Mouse (Mus musculus): ENCODE results near the gene Gm28374. TPM values are rescaled to one million over a fixed set of nuclear protein-coding genes. Genes with fewer than 3 reads are reported as not detected.
A peak's percentile ranks its signal among the peaks of the same experiment; 100 is the strongest.
"Not testable (repeated sequence)": the region's sequence is repeated elsewhere in the genome, so short reads cannot be mapped to it uniquely, and the experiment has no call there.

Gm28374 gene
- total RNA-seq (2021) = not detected

DNA sequence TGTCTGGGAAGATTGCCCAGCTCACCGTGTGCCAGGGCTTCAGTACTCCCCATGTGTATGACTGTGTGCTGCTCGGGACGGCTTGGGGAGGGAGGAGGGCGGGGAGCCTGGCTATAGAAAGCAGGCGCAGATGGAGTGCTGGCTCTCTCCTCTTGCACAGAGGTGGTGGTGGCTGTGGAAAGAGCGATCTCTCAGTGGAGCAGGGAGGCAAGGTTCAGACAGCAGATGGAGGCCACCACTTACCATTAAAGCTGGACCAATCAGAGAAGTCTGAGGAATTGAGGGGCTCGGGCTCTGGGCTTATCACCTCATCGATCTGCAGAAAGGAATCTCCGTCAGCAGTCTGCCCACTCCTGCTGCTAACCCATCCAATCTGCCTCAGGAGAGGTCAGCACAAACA is at the start of gene Gm28374:
Gene Gm28374, minus strand, starts transcription at position 101 of the 400 bp plus-strand sequence.
- no peak for DNase-seq (ENCODE audit: low spot score)
- intact Hi-C loops (cut with DNase I) = loop anchor here (10.0 kb wide), 1 partner anchor 253 kb away; the partner anchor contains the start of gene Men1

DNA sequence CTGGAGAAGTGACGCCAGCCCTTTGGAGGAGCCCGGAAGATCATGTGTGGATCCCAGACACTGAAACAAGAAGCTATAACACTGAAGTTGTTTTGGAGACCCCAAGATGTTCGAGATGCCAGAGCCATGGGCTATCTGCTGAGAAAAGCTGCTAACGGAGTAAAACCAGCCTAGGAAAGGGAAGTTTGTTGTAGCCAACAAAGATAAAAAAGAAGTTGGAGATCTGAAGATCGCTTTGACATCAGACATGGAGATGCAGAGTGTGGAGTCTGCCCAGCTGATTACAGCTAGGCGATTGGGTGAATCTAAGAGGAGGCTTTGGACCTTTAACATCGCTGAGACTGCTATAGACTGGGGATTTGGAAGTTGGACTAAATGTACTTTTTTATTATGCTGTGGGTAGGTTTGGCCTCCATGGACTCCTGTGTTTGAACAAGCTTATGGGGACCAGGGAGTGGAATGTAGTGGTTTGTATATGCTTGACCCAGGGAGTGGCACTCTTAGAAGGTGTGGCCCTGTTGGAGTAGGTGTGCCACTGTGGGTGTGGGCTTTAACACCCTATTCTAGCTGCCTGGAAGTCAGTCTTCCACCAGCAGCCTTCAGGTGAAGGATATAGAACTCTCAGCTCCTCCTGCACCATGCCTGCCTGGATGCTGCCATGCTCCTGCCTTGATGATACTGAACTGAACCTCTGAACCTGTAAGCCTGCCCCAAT is 48.5 kb upstream of the Gm28374 start:
- intact Hi-C loops (cut with DNase I); DNase-seq (ENCODE audit: low spot score): not testable (repeated sequence)

DNA sequence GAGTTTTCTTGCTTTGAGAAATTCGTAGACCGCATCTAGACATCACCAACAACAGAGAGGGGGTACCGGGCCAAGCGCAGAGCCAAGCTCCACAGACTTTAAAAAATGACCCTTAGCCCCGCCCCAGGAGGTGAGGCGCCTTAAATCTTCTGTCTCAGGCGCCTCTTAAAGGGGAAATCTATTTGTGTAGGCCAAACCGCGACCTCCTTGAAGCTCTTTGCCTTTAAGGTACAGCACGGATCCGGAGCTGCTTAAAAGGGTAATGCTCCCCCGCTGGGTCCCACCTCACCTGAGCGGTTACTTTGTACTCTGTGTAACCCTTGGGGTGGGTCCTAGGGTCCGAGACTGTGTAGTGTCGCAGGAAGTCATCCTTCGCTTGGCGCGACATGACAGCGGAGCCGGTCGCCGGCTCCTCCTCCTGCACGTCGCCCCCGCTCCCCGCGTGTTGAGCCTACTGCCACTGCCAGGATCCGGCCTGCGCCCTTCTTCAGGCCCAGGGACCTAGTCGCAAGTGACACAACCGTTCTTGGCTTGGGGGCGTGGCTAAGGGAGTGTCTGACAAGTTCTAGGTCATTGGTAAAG is 45.8 kb upstream of the Gm28374 start, which contains the start of gene Snx15:
Gene Snx15, minus strand, starts transcription at position 545 of the 582 bp plus-strand sequence.
- intact Hi-C loops (cut with DNase I) = loop anchor here (10.0 kb wide), 1 partner anchor 207 kb away; the partner anchor contains the start of gene Men1
- DNase-seq (ENCODE audit: low spot score) = peak; percentile 92

DNA sequence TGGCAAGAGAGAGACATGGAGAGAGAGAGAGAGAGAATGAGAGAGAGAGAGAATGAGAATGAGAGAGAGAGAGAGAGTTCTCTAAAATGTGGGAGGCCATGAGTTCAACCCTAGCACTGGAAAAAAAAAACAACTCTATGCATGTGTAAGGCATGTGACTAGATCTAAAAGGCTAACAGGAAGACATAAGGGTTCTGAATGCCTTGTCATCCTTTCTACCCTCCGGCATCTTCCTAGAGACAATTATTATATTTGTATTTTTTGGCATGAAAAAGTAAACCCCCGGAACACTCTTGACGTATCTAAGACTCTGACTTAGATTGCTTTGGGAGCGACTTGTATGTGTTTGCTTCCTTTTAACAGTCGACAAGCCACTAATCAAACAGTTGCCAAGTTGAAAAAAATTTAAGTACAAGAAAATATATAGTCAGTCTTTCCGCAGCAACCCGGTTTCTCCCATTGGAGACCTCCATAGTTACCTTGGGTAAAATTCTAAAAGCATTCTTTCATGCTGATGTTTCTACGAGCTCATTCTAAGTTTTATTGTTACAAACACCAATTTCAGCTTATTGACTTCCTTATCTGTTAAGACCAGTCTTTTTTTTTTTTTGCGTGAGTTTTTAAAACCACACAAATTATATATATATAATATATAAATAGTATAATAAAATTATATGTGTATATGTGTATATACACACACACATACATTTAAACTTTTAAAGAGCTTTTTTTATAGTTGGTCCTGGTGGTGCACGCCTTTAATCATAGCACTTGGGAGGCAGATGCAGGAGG is 44.9 kb upstream of the Gm28374 start:
- DNase-seq (ENCODE audit: low spot score) = no peak
- intact Hi-C loops (cut with DNase I) = loop anchor here (1.0 to 10.0 kb wide), 2 partner anchors 160 to 208 kb away; partner anchors contain the start of gene Men1

DNA sequence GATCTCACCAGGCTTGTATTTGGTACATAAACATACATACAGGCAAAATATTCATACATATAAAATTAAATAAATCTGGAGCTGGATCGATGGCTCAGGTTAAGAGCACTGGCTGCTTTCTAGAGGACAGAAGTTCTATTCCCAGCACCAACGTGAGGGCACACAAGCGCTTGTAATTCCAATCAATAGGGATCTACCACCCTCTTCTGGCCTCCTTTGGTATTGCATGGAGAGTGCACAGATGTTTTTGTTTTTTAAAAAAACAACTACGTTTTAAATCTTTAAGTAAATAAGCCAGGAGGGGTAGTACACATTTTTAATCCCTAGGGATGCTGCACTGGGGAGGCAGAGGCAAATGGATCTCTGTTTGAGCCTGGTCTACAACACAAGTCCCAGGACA is 44.2 kb upstream of the Gm28374 start:
- intact Hi-C loops (cut with DNase I) = loop anchor here (1.0 to 10.0 kb wide), 2 partner anchors 159 to 209 kb away; partner anchors contain the start of gene Men1
- DNase-seq (ENCODE audit: low spot score) = no peak

DNA sequence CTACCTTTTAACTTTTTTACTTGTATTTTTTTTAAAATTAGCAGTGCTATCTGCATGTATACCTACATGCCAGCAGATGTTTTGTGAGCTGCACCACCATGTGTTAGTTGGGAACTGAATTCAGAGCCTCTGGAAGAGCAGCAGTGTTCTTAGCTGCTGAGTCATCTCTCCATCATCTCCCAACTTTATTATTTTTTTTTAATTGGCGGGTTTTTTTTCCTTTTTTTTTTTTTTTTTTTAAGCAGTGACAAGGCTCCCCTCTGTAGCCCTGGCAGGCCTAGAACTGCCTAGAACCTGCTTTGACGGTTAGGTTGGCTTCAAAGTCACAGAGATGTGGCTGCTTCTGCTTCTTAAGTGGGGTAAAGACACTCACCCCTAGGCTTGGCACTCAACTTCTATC is 42.8 kb upstream of the Gm28374 start:
- DNase-seq (ENCODE audit: low spot score) = no peak
- intact Hi-C loops (cut with DNase I) = loop anchor here (10.0 kb wide), 1 partner anchor 210 kb away; the partner anchor contains the start of gene Men1

DNA sequence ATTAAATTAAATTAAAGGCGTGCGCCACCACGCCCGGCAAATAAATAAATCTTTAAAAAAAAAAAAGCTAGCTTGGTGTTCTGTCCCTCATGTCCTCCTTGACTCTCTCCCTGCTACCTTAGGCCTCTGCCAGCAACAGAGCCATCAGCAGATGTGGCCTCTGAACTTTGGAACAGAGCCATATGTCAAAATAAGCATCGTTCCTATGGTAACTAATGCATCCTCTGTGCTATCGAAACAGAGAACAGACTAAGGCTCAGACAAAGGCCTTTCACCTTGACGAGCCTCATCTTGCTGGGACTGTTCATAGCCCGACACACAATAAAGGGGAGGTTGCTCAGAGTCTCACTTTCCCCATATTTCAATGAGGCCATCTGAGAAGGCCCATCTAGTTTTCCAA is 41.3 kb upstream of the Gm28374 start:
- intact Hi-C loops (cut with DNase I) = loop anchor here (10.0 kb wide), 1 partner anchor 211 kb away; the partner anchor contains the start of gene Men1
- DNase-seq (ENCODE audit: low spot score) = no peak

DNA sequence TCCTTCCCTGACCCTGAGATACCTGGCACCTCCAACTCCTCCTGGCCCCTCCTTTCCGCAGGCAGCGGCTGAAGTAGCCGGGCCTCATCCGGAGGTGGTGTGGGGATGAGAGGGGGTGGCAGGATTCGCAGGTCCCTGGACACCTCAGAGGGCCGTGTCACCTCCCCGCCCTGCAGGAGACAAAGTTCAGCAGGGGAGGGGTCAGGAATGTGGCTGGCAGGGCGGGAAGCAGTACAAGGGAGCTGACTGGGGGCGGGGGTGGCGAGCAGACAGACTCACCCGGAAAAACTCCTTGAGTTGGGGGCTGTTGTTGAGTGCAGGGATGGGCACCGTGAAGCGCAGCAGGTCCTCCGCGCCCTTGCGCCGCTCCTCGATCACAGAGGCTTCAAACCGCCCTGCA is 39.7 kb upstream of the Gm28374 start:
- intact Hi-C loops (cut with DNase I) = loop anchor here (10.0 kb wide), 1 partner anchor 213 kb away; the partner anchor contains the start of gene Men1
- no peak for DNase-seq (ENCODE audit: low spot score)

DNA sequence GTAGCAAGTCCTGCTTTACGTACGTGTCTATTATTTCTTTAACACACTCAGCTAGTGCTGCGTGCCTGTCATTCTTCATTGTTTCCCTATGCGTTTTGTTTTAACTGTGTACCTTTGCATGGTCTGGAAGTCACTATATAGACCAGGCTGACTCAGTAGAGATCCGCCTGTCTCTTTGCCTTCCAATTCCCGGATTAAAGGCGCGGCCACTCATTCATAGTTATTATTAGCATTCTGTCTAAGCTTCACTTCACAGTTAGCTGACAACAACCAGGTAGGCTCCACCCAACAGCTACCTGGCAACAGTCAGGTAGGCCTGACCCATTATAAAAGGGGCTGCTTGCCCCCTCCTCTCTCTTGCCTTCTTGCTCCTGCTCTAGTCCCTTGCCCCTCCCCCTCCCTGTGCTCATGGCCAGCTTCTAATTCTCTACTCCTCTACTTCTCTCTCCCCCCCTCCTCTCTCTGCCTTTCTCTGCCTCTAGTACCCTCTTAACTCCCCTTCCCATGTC is 36.7 kb upstream of the Gm28374 start:
- intact Hi-C loops (cut with DNase I) = loop anchor here (2.0 to 5.0 kb wide), 2 partner anchors 32 to 71 kb away; partner anchors contain the start of gene Syvn1
- DNase-seq (ENCODE audit: low spot score) = no peak

DNA sequence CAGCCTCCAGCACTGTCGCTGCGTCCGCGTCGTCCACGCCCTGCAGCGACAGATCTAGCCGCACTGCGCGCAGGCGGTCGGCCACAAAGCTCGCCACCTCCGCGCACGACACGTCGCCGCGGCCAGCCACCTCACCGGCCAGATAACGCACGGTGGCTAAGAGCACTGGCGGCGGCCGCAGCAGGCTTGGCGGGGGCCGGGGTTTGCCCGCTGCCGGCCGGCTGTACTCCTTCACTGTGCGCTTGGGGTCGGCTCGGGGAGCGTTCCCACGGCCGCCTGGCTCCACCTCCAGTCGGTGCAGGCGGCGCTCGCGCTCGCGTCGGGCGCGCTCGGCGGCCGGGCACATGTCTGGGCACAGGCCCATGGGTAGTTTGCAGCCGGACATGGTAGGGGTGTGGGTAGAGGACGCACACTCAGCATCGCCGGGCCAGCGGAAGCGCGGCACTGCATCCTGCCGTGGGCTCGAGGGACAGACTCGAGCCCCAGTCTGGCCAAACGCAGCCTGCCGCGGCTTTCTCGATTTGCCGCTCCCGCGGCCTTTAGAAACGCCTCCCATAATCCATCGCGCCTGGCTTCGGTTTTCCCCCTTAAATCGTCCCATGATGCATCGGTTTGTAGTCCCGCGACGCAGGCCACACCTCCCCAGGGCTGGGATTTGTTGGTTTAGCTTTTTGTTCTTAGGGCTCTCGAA is 36.1 kb upstream of the Gm28374 start, which contains the start of gene Sac3d1:
Gene Sac3d1, minus strand, starts transcription at position 665 of the 691 bp plus-strand sequence.
- intact Hi-C loops (cut with DNase I) = loop anchor here (2.0 to 5.0 kb wide), 2 partner anchors 31 to 71 kb away; partner anchors contain the start of gene Syvn1
- DNase-seq (ENCODE audit: low spot score) = peak; percentile 77

DNA sequence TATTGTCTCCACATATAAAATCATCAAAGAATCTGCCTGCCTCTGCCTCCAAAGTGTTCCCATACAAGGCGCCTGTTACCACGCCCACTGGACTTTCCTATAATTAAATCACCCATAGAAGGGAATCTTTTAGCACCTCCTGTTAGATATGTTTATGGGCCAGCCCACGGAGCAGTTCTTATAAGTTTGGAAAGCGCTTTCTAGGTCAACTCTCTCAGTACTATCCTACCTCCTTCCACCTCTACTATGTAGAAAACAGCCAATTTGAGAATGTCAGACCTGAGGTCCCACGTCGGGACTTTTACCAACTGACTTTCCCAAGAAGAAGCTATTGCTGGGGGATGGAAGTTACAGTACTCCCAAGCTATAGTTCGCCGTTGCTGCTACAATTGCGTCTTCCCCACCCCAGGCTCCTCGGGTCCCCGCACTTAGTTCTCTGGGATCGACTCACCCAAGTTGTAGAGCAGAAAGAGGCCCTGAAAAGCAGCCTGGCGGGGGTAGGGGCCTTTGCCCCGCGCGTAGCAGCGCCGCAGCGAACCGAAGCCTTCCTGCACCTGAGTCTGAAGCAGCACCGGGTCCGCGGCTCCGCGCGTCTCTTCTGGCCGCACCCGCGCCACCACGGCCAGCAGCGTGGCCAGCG is 35.4 kb upstream of the Gm28374 start:
- intact Hi-C loops (cut with DNase I) = loop anchor here (5.0 kb wide), 1 partner anchor 70 kb away; the partner anchor contains the start of gene Syvn1
- DNase-seq (ENCODE audit: low spot score) = no peak

DNA sequence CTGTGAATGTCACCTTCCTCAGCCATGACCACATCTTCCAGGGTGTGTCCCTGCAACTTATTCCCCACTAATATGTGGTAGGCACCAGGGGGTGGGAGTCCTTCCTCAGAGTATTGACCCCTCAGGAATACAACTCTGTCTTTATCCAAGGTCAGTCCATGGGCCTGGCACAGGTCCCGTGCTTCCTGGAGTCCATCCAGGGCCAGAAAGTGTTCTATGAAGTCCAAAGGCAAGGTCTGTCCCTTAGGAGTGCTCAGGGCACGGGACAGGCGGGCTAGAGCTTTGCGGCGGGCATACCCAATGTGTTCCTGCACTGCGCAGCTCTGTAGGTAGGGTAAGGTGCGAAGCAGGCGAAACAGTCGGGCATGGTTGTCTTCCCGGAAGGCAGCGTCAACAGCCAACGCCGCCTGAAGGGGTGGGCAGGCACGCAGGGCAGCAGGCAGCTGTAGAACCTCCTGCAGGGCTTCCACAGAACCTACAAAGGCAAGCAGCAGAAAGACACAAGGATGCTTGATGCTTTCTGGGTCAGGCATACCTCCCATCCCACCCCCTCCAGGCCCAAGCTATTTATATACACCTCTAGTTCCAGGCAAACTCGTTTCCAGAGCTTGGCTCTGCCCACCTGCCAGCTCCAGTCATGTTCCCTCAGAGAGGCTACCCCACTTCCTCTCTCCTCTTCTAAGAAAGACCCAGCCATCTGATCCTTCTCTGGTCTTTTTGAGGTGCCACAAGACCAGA is 34.2 kb upstream of the Gm28374 start:
- DNase-seq (ENCODE audit: low spot score) = no peak
- intact Hi-C loops (cut with DNase I) = loop anchor here (5.0 kb wide), 1 partner anchor 69 kb away; the partner anchor contains the start of gene Syvn1

DNA sequence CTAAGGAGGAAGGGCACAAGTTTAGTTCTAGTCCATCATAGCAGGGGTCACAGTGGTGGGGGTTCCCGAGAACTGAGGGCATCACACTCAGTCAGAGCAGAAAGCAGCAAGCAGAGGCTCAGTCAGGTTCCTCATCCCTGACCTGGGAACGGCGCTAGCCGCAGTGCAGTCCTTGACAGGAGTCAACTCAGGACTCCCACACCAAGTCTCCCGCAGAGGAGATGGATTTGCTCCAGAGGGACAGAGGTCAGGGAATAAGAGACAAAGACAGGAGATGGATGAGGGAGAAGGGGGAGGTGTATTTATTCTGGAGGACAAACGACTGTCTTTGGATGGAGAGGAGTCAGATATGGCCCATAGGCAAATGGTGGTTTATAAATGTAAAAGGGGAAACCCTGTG is 31.1 kb upstream of the Gm28374 start:
- intact Hi-C loops (cut with DNase I) = loop anchor here (5.0 kb wide), 1 partner anchor 131 kb away; no protein-coding TSS in a partner anchor
- DNase-seq (ENCODE audit: low spot score) = no peak

DNA sequence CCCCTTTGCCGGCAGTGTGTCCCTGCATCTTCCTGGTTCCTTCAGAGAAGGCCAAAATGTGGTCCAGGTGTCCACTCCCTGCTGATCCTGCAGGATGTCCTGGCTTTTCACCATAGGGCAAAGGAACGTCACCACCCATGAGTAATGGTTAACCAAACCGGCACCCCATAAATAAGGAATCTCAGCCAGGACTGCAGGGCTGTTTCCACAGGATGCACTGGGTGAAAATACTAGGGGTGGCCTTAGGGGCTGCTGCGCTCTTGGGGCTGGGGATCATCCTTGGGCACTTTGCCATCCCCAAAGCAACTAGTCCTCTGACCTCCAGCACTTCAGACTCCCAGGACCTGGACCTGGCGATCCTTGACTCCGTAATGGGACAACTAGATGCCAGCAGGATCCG is 23.5 kb upstream of the Gm28374 start, which contains the start of gene Naaladl1:
Gene Naaladl1, plus strand, starts transcription at position 197 of the 400 bp plus-strand sequence.
- no peak for DNase-seq (ENCODE audit: low spot score)
- intact Hi-C loops (cut with DNase I) = no loop called here

DNA sequence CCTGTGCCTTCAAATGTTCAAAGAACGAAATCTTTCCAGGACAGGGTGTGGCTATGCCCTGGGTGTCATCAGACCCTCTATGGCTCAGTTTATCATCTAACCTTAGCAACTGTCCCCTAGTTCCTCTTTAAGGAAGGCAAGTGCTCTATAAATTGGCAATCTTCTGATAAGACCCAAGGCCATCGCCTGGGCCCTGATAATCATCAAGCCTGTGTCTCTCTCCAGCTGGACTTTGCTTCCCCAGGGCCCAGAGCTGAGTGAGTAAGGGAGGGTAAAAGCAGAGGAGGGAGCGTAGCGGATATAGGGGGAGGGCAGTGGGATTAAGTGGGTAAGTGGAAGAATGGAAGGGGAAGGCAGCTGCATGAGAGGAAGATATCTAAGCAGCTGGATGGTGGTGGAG is 22.4 kb upstream of the Gm28374 start:
- intact Hi-C loops (cut with DNase I) = no loop called here
- no peak for DNase-seq (ENCODE audit: low spot score)

DNA sequence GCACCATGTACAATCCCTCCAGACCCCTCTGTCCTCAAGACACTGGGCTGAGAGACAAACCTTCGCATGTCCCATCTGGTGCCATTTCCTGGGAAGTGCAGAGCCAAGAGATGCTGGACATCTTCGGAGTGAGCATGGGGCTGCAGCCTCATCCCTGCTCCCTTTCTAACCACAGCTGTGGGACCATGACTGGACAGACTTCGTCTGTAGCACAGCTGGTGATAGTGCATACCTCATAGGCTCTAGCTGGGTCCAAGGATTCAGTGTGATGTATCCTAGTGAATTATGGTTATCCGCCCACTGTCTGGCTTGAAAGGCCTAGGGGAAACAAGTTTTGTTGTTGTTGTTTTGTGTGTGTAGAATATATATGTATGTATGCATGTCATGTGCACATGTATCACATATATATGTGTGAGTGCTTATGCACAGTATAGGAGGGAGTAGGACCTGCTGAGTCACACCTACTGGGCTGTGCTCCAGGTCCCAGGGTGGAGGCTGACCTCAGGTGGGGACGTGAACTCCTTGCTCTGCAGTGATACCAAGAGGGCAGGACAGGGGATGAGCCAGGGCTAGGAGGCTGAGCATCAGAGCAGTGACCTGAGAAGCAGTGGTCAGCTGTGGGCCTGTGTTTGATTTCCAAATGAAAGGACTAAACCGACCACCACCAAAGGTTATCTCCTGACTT is 20.3 kb upstream of the Gm28374 start:
- no peak for DNase-seq (ENCODE audit: low spot score)
- intact Hi-C loops (cut with DNase I) = no loop called here

DNA sequence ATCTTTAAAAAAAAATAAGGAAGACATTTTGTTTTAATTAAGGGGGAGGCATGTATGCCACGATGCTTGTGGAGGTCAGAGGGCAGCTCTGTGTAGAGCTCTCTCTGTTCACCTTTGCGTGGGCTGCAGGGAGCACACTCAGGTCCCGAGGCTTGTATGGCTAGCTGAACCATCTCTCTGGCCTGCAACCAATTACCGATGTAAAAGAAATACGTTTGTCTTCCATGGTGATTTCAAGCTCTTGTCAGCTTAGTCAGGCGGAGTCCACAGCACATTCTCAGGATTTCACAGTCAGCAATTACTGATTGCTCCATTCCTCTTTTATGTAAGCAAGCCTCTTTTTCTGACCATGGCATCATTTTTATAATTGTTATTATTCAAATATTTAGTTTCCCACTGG is 19.1 kb upstream of the Gm28374 start:
- DNase-seq (ENCODE audit: low spot score) = no peak
- intact Hi-C loops (cut with DNase I) = no loop called here
